Mouse (Mus musculus) kidney, postnatal 10 days (tissue): Measurements from ENCODE around the gene Pmpca.

ENCODE experiments used
- DNase-seq: peaks from one replicate; pipeline ENCODE4 v3.0.0; 2021; ENCODE audit warnings: mixed read lengths

Gene Pmpca

DNA sequence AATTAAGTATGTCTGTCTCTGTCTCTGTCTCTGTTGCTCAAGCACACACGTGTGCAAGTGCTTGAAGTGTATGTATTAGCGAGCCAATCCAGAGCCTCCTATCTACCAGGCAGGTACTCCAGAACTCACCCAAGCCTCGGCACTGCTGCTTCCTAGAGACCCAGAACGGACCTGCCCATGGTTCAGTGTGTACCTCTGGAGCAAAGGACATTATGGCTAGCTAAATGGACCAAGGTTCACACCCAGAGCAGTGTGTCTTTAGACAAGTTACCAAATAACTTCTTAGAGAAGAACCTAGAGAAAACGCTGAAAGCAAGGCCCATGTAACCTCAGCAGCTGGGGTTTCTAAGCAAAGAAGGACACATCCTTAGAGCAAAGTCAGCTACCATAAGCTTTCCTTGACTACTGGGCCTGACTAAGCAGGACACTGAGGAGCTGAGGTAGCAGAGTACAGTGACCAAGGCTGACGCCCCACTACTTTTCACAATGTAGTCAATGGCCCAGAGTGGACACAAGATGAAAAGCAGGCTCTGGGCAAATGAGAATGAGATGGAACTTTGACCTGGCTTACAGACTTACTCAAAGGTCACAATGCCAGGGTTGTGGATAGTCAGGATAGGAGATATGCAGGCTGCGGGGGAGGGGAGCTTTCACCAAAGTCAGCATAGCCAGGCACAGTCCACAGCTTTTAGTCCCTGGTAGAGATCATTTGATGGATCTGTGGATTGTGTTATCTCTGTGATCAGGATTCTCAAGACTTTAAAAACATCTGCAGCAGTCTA lies 45.8 kb downstream of the Pmpca start:
- peak; percentile 42 for DNase-seq

DNA sequence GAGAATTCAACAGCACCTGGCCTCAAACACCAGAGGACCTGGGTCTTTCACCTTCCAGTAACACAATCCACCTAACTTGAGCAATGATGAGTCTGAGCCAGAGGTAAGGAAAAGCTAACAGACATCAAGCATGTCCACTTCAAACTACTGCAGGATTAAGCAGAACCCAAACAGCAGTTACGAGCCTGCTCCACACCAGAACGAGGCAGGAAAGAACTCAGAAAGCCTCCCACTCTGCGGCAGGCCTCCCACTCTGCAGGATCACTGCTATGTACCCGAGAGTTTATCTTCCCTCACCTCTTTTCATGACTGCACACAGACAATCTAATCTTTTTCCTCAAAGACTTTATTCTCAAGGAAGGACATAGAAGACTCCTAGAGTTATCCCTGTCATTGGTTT lies 48.1 kb downstream of the Pmpca start:
- DNase-seq = no peak

DNA sequence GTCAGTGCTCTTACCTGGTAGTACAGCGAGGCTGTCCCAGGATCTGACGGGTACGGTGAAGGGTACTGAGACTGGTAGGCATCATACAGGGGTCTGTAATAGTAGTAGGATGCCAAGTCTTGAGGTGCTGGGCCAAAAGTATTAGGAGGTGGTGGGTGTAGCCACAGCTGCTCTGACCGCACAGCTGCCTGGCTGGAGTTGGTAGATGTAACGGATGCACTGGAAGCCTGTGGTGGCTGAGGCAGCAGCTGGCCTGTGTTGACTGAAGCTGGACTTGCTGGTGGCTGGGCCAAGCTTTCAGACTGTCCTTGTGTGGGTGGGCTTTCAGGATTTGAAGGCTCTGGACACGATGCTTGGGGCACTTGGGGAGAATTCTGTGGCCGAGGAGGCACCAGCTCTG lies 49.2 kb downstream of the Pmpca start:
- DNase-seq = no peak

DNA sequence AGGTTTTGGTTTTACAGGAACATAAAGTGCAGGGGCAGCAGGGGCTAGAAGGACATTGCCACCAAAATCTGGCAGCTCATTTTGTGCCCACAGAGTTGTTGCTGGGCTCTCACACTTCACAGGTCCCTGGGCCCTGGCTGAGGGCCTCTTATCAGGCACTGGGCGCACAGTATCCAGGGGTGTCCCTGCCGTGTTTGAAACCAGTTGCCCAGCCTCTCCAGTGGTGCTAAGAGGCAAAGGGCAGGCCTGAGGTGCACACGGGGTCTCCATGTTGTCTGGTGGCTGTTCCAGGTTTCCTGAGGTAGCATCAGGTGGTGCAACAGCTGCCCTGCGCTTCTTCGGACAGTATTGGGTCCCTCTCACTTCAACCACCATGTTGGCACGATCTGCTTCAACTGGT lies 50.5 kb downstream of the Pmpca start:
- no peak for DNase-seq

DNA sequence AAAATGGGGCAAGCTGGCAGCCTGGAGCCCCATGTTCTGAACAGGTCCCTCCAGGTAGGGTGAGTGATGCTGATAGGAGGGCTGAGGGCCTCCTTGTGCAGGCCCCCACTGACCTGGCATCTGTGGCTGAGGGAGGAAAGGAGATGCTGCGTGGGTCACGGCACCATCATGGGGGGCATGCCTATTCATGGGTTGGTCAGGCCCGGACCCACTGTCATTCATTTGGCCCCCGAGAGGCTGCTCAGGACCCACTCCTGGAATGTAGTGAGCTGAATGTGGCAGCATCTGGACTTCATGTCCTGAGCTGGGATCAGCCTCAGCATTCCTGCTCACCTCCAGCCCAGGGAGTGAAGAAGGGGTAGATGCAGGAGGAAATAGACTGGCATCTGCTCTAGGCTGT lies 52.1 kb downstream of the Pmpca start:
- no peak for DNase-seq

DNA sequence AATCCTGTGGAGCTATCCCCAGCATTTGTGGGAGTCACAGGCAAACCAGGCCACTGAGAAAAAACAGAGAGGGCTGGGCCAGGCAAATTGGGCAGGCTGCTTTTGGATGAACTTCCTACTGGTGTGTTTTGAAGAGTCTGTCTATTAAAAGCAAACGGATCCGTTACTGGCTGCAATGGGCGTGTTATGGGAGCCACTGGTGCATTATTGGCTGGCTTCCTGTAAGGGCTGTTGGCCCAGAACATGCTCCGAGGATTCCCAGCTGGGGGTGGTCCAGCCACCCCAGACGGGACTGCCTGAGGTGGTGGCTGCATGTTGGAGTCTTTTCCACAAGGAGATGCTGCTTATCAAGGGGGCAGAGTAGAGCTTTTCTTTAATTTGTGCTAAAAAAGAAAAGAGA lies 52.5 kb downstream of the Pmpca start:
- DNase-seq = no peak

DNA sequence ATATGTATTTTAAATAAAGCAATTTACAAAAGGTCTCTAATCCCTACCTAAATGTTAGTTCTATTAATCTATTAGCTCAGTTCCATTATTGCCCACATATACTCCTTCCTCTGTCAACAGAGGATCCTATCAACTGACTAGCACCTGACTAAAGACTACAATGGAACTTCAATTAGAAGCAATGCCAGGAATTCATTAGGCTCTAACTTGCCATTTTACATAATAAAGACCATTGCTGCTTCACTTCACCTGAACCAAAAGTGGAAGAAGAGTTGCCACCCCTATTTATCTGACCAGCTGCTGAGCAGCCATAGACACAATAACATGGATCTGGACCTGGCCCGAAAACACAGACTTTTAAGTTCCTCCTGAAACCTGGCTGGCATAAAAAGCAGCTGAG lies 53.7 kb downstream of the Pmpca start:
- DNase-seq = no peak

DNA sequence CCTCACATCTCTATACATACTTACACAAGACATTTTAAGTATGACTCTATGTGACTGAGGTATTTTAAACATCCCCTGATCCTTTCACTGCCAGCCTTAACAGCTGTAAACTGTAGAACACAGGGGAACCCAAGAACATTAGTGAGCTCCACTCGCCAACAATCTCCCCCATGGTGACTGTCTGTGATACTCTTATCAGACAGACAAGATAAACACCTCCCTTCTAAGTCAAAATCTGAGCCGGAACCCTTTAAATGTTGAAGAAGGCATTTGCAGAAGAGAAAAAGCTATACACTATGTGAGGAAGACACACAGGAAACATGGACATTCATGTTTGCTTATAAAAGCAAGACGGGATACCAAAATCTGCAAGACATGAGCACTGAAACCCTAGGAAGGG lies 54.7 kb downstream of the Pmpca start:
- DNase-seq = no peak

DNA sequence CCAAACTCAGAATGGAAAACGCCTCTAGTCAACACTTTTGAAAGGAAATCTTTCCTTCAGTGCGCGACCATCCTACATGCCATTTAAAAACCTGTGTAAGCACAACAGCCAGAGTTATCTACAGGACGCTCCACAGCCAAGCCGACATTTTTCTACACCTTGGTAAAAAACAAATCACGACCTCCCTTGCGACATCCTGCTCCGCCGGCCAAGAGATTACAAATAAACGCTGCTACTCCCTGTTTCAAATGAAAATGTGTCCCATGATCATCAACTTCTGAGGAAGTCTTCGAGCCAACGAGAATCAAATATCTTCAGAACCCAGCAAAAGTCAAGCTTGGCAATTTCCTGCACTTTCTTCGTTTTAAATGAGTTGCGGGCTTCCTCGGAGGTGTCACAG lies 55.2 kb downstream of the Pmpca start:
- no peak for DNase-seq

DNA sequence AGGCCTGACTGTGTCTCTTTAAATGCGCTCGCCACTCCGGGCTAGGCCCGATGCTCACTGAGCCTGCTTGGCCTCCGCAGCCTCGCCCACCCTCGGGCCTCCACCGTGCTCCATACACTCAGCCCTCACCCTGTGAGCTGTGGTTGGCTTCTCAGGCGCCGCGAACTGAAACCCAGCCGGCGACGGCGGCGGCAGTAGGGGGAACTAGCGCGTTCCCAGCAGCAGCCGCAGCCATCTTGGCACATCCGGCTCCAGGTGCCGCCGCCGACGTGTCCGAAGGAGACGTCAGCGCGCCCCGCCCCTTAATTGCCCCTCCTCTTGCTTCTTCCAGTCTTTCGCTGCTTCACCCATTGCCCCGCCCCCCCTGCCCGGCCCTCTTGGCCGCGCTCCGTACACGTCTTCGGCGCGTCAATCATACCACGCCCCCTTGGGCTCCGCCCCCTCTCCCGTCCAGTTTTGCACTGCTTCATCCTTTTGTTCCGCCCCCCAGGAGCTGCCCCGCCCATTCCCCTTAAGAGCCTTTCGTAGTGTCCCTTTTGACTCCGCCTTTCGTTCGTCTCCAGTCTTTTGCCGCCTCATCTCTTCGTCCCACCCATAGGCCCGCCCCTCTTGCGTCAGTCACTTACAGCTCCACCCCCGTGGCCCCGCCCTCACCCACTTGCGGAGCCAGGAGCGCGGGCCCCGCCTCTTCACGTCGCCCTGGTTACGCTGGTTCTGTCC lies 56.0 kb downstream of the Pmpca start, which contains the start of gene Sec16a:
TSS of gene Sec16a (minus strand) at position 271 of the 720 bp plus-strand sequence.
- peak; percentile 100 for DNase-seq

DNA sequence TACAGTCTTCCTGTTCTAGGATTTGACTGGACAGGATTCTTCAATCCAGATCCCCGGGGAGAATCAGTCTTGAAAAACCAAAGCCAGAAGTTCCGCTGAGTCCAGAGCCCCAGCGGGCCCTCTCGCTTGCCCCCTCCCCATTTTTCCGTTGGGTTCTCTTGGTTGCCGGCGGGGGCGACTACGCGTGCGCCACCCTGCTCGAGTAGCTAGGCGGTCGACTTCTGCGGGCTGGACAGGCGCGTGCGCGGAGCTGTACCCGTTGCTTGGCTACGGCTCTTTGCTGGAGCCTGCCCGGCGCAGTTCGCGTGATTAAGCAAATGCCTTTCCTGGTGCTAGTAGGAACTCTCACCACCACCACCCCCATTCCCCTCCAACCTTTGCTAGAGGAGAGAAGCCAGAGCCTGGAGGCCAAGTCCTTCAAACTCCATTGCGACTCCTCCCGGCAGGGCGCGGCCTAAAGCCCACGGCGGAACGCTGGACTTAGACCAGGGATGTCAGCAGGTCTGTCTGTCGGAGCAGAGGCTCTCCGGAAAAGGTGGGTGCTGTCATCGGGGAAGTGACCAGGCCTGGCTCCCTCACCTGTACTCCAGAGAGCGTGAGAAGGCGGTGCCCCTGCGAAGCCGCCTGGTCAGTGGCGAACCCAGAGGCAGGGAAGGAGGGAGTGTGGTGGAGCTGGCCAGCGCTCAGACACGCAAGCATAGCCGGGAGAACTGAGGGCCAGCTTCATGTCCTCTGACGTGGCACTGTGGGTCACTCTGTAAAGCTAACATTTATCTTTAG lies 56.7 kb downstream of the Pmpca start:
- DNase-seq = peak; percentile 96

DNA sequence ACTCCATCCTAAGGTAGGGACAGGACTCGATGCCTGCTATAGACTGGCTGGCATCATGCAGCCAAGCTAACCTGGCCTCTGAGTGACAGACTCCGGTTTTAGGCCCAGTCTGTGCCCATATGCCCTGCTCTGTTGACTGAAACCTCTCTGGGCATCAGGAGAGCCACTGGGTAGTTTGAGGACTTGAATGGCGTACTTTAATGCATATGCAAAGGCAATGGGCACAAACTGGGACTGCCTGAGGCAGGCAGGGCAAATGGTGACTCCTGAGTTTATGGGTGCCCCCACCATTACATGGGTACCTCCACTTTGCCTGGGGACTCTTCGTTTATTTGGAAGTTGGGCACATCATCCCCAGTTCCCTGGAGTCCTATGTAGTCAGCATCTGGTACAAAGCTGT lies 57.5 kb downstream of the Pmpca start:
- DNase-seq = no peak
